Mouse (Mus musculus) liver, adult 2 months (tissue): ENCODE data around the gene Itgb3bp.

Source experiments
- CTCF ChIP-seq: fragments of 200-500 bp; IDR thresholded peaks from 2 replicates; pipeline ENCODE4 v1.5.1; 2011; ENCODE audit warnings: low read depth, low read length, control low read depth
- POLR2A ChIP-seq: fragments of 200-500 bp; IDR thresholded peaks from 2 replicates; pipeline ENCODE4 v1.6.1; 2011; ENCODE audit warnings: low read length, control low read depth; ENCODE audit not compliant: insufficient read depth; ENCODE audit errors: extremely low read depth

GRCm38 (mm10) chr4:99947896-99948295 is 18.3 kb upstream of the Itgb3bp start:
- TF ChIP-seq CTCF (no peak), POLR2A (no peak)
